Mouse (Mus musculus) G1E (cell line): ENCODE data around the gene Sh3pxd2a. TPM values are rescaled to one million over a fixed set of nuclear protein-coding genes. Genes with fewer than 3 reads are reported as not detected.

ENCODE experiments used
- ATAC-seq: 2 replicates; pipeline ENCODE4 v1.8.0; 2016; ENCODE audit warnings: mild to moderate bottlenecking; ENCODE audit not compliant: insufficient number of reproducible peaks, poor library complexity, low FRiP score, severe bottlenecking; ENCODE audit errors: extremely low read depth
- DNase-seq: peaks from one replicate; pipeline ENCODE4 v3.0.0; 2012; ENCODE audit warnings: low spot score
- H3K27me3 ChIP-seq: 2 replicates; pipeline ENCODE4 v1.6.1; 2012; ENCODE audit warnings: mild to moderate bottlenecking, low read length, inconsistent platforms; ENCODE audit not compliant: insufficient read depth
- H3K36me3 ChIP-seq: replicated peaks from 2 replicates; pipeline ENCODE3; 2012; ENCODE audit warnings: mild to moderate bottlenecking, inconsistent platforms
- H3K4me1 ChIP-seq: 2 replicates; pipeline ENCODE4 v1.6.1; 2012; ENCODE audit warnings: low read depth, low read length, inconsistent platforms, mixed read lengths; ENCODE audit not compliant: insufficient read depth
- H3K4me3 ChIP-seq: 2 replicates; pipeline ENCODE4 v1.5.1; 2012; ENCODE audit warnings: low read depth, mild to moderate bottlenecking, inconsistent platforms, low read length, moderate library complexity, mixed read lengths
- H3K9me3 ChIP-seq: replicated peaks from 2 replicates; pipeline ENCODE4 v1.6.1; 2012; ENCODE audit warnings: inconsistent platforms
- CTCF ChIP-seq: IDR thresholded peaks from 2 replicates; pipeline ENCODE4 v1.5.1; 2012; ENCODE audit warnings: low read depth, low read length, inconsistent platforms, mixed read lengths
- GATA1 ChIP-seq: IDR thresholded peaks from 2 replicates; pipeline ENCODE4 v1.6.1; 2012; ENCODE audit warnings: borderline replicate concordance, low read length, inconsistent platforms, mixed read lengths
- GATA2 ChIP-seq: IDR thresholded peaks from 2 replicates; pipeline ENCODE4 v1.6.1; 2012; ENCODE audit warnings: low read depth, low read length, inconsistent platforms, borderline replicate concordance
- POLR2AphosphoS5 ChIP-seq: IDR thresholded peaks from 2 replicates; pipeline ENCODE4 v1.6.1; 2012; ENCODE audit warnings: low read depth, low read length, inconsistent platforms; ENCODE audit not compliant: insufficient replicate concordance
- TAL1 ChIP-seq: conservative IDR thresholded peaks from 2 replicates; pipeline ENCODE4 v1.6.1; 2012; ENCODE audit warnings: low read depth, low read length, inconsistent platforms, mixed read lengths
- polyA plus RNA-seq: library from polyadenylated mRNA; stranded (reverse); fragments of >175 nt; gene quantifications from 2 replicates; pipeline ENCODE4 v1.2.3, GENCODE M21; 2012
- total RNA-seq, 2 experiments: library from RNA; stranded (forward) in 1 of 2; stranded (reverse) in 1 of 2; fragments of 200-1000 nt in 1 of 2; fragments of >200 nt in 1 of 2; fragmentation: Nextera tagmentation in 1 of 2; gene quantifications; 2 replicates each; pipeline ENCODE4 v1.2.3; 2014 to 2017

The Sh3pxd2a gene
- total and polyA plus RNA-seq, 3 experiments = 0.16 TPM; not detected in 2

- Histone ChIP-seq H3K4me1 (no peaks in the 10 kb centered on the region), H3K9me3 (no peaks in the 10 kb centered on the region), H3K4me3 (no peak overlapping the region), H3K27me3 (0 out of 2 replicates have a peak, but pooled peaks cover 6% of the 10 kb centered on the region), H3K36me3 (no peaks in the 10 kb centered on the region)
- DNase-seq = no peak
- TF ChIP-seq GATA2 = no peak
- TF ChIP-seq GATA1 = no peak
- no peak for TF ChIP-seq CTCF
- TF ChIP-seq POLR2AphosphoS5 = no peak
- no peak for TF ChIP-seq TAL1
- no peak for ATAC-seq
Observed at GRCm38 (mm10) chr19:47279788-47280532, 184.2 kb downstream of the Sh3pxd2a start.

- no peak for ATAC-seq
- no peaks in the 10 kb centered on the region for H3K9me3 ChIP-seq
- H3K4me1 ChIP-seq = no peaks in the 10 kb centered on the region
- 0 out of 2 replicates have a peak, but pooled peaks cover 6% of the 10 kb centered on the region for H3K27me3 ChIP-seq
- TF ChIP-seq GATA1 (no peak), TAL1 (no peak), CTCF (no peak), POLR2AphosphoS5 (no peak), GATA2 (no peak)
- H3K4me3 ChIP-seq = no peak overlapping the region
- H3K36me3 ChIP-seq = no peaks in the 10 kb centered on the region
- no peak for DNase-seq
Observed at GRCm38 (mm10) chr19:47279372-47279771, 184.8 kb downstream of the Sh3pxd2a start.

- TF ChIP-seq CTCF = no peak
- Histone ChIP-seq H3K4me1 (no peaks in the 10 kb centered on the region), H3K9me3 (no peaks in the 10 kb centered on the region), H3K36me3 (no peaks in the 10 kb centered on the region), H3K4me3 (no peak overlapping the region), H3K27me3 (0 out of 2 replicates have a peak, but pooled peaks cover 6% of the 10 kb centered on the region)
- DNase-seq (no peak), ATAC-seq (no peak)
Observed at GRCm38 (mm10) chr19:47276730-47277129, 187.5 kb downstream of the Sh3pxd2a start.

GRCm38 (mm10) chr19:47270520-47270919, 193.7 kb downstream of the Sh3pxd2a start:
- ATAC-seq = no peak
- Histone ChIP-seq H3K9me3 (no peaks in the 10 kb centered on the region), H3K36me3 (no peaks in the 10 kb centered on the region), H3K4me3 (no peak overlapping the region), H3K27me3 (peaks cover 3% of the 10 kb centered on the region; the same call in 1 of the 2 replicates), H3K4me1 (no peaks in the 10 kb centered on the region)
- no peak for TF ChIP-seq POLR2AphosphoS5
- no peak for TF ChIP-seq GATA2
- TF ChIP-seq CTCF = no peak
- TF ChIP-seq GATA1 = no peak
- no peak for TF ChIP-seq TAL1
- no peak for DNase-seq

GRCm38 (mm10) chr19:47269729-47270128, 194.5 kb downstream of the Sh3pxd2a start:
- Histone ChIP-seq H3K27me3 (peaks cover 3% of the 10 kb centered on the region; the same call in 1 of the 2 replicates), H3K36me3 (no peaks in the 10 kb centered on the region), H3K4me3 (no peak overlapping the region), H3K9me3 (no peaks in the 10 kb centered on the region), H3K4me1 (no peaks in the 10 kb centered on the region)
- DNase-seq = no peak
- no peak for ATAC-seq
- no peak for TF ChIP-seq TAL1
- no peak for TF ChIP-seq POLR2AphosphoS5
- TF ChIP-seq CTCF = no peak
- TF ChIP-seq GATA2 = no peak
- TF ChIP-seq GATA1 = no peak

- Histone ChIP-seq H3K4me1 (no peaks in the 10 kb centered on the region), H3K9me3 (no peaks in the 10 kb centered on the region), H3K27me3 (peaks cover 7% of the 10 kb centered on the region), H3K36me3 (no peaks in the 10 kb centered on the region), H3K4me3 (no peak overlapping the region)
- no peak for ATAC-seq
- TF ChIP-seq GATA2 = no peak
- no peak for TF ChIP-seq POLR2AphosphoS5
- TF ChIP-seq CTCF = no peak
- TF ChIP-seq GATA1 = no peak
- TF ChIP-seq TAL1 = no peak
- no peak for DNase-seq
Observed at GRCm38 (mm10) chr19:47267066-47267465, 197.1 kb downstream of the Sh3pxd2a start.
